Comparison of ENCODE assay signal across 8 mouse cellular contexts in genomic region chr14:11307079-11307478, GRCm38 (mm10). TPM values are rescaled to one million over a fixed set of nuclear protein-coding genes. Genes with fewer than 3 reads are reported as not detected.
DNase-seq lines count a peak whose midpoint lies in the region; ATAC-seq lines count a peak whose summit lies in the region.

No protein-coding gene starts in this region.

- no peaks in the 10 kb centered on the region for H3K9me3 ChIP-seq in midbrain, embryonic 14.5 days (ENCODE audit: control insufficient read depth, low read length)
- no peaks in the 10 kb centered on the region for H3K9me3 ChIP-seq in midbrain, embryonic 13.5 days

- no peak overlapping the region for H3K9ac ChIP-seq in midbrain, embryonic 14.5 days (replicated peaks; ENCODE audit: low read length)
- no peak overlapping the region for H3K9ac ChIP-seq in midbrain, embryonic 13.5 days (replicated peaks)

- WGBS in midbrain, embryonic 14.5 days, result 33% methylated on average over 2 of the region's 2 CpGs
- WGBS in midbrain, embryonic 13.5 days, result 38% methylated on average over 2 of the region's 2 CpGs

- no peaks in the 10 kb centered on the region for H3K4me1 ChIP-seq in midbrain, embryonic 14.5 days (ENCODE audit: control insufficient read depth, insufficient read depth, low read length)
- no peaks in the 10 kb centered on the region for H3K4me1 ChIP-seq in midbrain, embryonic 13.5 days (replicated peaks)

- H3K27ac ChIP-seq in midbrain, embryonic 14.5 days (replicated peaks; ENCODE audit: low read depth, low read length), result no peak overlapping the region
- H3K27ac ChIP-seq in midbrain, embryonic 13.5 days, result no peak overlapping the region

- H3K4me3 ChIP-seq in midbrain, embryonic 14.5 days (replicated peaks; ENCODE audit: low read depth, low read length), result no peak overlapping the region
- no peak overlapping the region for H3K4me3 ChIP-seq in midbrain, embryonic 13.5 days (replicated peaks)

- DNase-seq in gastrocnemius, adult 18-20 months (ENCODE audit: low spot score), result peak; percentile 4
- DNase-seq in gastrocnemius, adult 8-10 months (ENCODE audit: low spot score in 2 of 2), result no peak
- peak; percentile 35 for DNase-seq in midbrain, embryonic 14.5 days
- DNase-seq in Muller cell, postnatal 12 days (ENCODE audit: inconsistent ontology term), result peak; percentile 18
- DNase-seq in kidney, postnatal 14 days, result peak; percentile 30
- no peak for DNase-seq in spleen, postnatal 36 days (ENCODE audit: low spot score in 2 of 2)
- no peak for DNase-seq in spleen, postnatal 14 days (ENCODE audit: low spot score in 2 of 2)

- H3K4me2 ChIP-seq in midbrain, embryonic 14.5 days (ENCODE audit: low read length), result no peak overlapping the region
- no peak overlapping the region for H3K4me2 ChIP-seq in midbrain, embryonic 13.5 days (replicated peaks)

- H3K36me3 ChIP-seq in midbrain, embryonic 14.5 days (ENCODE audit: control insufficient read depth, insufficient read depth, low read length), result no peaks in the 10 kb centered on the region
- H3K36me3 ChIP-seq in midbrain, embryonic 13.5 days, result no peaks in the 10 kb centered on the region

- no peak for ATAC-seq in midbrain, embryonic 14.5 days (ENCODE audit: low FRiP score, low TSS enrichment)
- no peak for ATAC-seq in midbrain, embryonic 13.5 days

- no peaks in the 10 kb centered on the region for H3K27me3 ChIP-seq in midbrain, embryonic 14.5 days (ENCODE audit: control insufficient read depth, insufficient read depth, low read length)
- no peaks in the 10 kb centered on the region for H3K27me3 ChIP-seq in midbrain, embryonic 13.5 days

RNA-seq across cellular contexts. Expression of gene Gm3839, which starts 49.4 kb away (rescaled TPM):
- total RNA-seq in gastrocnemius, adult 18-20 months (2021), result 1 to 10 TPM; 2.3 to 3.0 TPM
- total RNA-seq in gastrocnemius, adult 8-10 months (2022), result 1 to 10 TPM in 3 of 4 experiments, under 1 TPM in 1; 0.92 to 2.0 (median 1.3) TPM
- 1.2 and 1.3 TPM in 2 replicates for polyA plus RNA-seq in midbrain, embryonic 14.5 days (2014; fragmentation: Nextera tagmentation; extraction: Ambion mirVana)
- polyA plus RNA-seq in midbrain, embryonic 13.5 days (2015; fragmentation: Nextera tagmentation; extraction: Ambion mirVana), result 0.90 and 1.2 TPM in 2 replicates

Comparison
In these comparisons a context has a peak if more than half of its experiments do, and no peak if none do; other contexts are left out.
1. DNase-seq: peak in gastrocnemius, adult 18-20 months (single experiment), midbrain, embryonic 14.5 days (single experiment), Muller cell, postnatal 12 days (single experiment) and kidney, postnatal 14 days (single experiment); none in gastrocnemius, adult 8-10 months (0 of 2), spleen, postnatal 36 days (0 of 2) and spleen, postnatal 14 days (0 of 2).